Mouse (Mus musculus) liver (tissue): Measurements from ENCODE around the gene Mrgpra2b.
"Not testable (repeated sequence)": the region's sequence is repeated elsewhere in the genome, so short reads cannot be mapped to it uniquely, and the experiment has no call there.

Source experiments
- DNase-seq: peaks from one replicate; pipeline ENCODE4 v3.0.0-alpha.2; 2020; ENCODE audit warnings: mixed read lengths

Gene Mrgpra2b

GRCm38 (mm10) chr7:47528762-47529161 is at the start of gene Mrgpra2b:
TSS of gene Mrgpra2b (minus strand) at chr7:47528862.
- no peak for DNase-seq

- DNase-seq: no peak
Observed at GRCm38 (mm10) chr7:47516379-47516778, 12.3 kb downstream of the Mrgpra2b start.

- no peak for DNase-seq
Observed at GRCm38 (mm10) chr7:47515050-47515449, 13.6 kb downstream of the Mrgpra2b start.

GRCm38 (mm10) chr7:47502953-47503352 is 25.7 kb downstream of the Mrgpra2b start:
- no peak for DNase-seq

- not testable (repeated sequence) for DNase-seq
Observed at GRCm38 (mm10) chr7:47491266-47491665, 37.4 kb downstream of the Mrgpra2b start.

- DNase-seq: not testable (repeated sequence)
Observed at GRCm38 (mm10) chr7:47489438-47489837, 39.2 kb downstream of the Mrgpra2b start.

GRCm38 (mm10) chr7:47483181-47483580 is 45.5 kb downstream of the Mrgpra2b start:
- DNase-seq: not testable (repeated sequence)

GRCm38 (mm10) chr7:47473904-47474303 is 54.8 kb downstream of the Mrgpra2b start:
- DNase-seq: not testable (repeated sequence)

GRCm38 (mm10) chr7:47465278-47465981 is 63.2 kb downstream of the Mrgpra2b start:
- DNase-seq: not testable (repeated sequence)

GRCm38 (mm10) chr7:47452015-47452414 is 76.6 kb downstream of the Mrgpra2b start, which contains the start of gene Mrgpra2a:
TSS of gene Mrgpra2a (minus strand) at chr7:47452139.
- not testable (repeated sequence) for DNase-seq

- not testable (repeated sequence) for DNase-seq
Observed at GRCm38 (mm10) chr7:47445729-47446128, 82.9 kb downstream of the Mrgpra2b start.

GRCm38 (mm10) chr7:47436463-47436862 is 92.2 kb downstream of the Mrgpra2b start:
- DNase-seq: not testable (repeated sequence)

- not testable (repeated sequence) for DNase-seq
Observed at GRCm38 (mm10) chr7:47427815-47428508, 100.7 kb downstream of the Mrgpra2b start.
